Mouse (Mus musculus) brain, adult 10 weeks (tissue): ENCODE measurements around the gene Olfr1122. TPM values are rescaled to one million over a fixed set of nuclear protein-coding genes. Genes with fewer than 3 reads are reported as not detected.

ENCODE experiments used
- polyA plus RNA-seq: library from polyadenylated mRNA; stranded (reverse); fragments of 350-450 nt; fragmentation: Illumina TruSeq; extraction: RNeasy Lipid Tissue Mini Kit (QIAGEN cat#74804); gene quantifications from one replicate; pipeline ENCODE4 v1.2.3, GENCODE M21; 2015; ENCODE audit warnings: low read depth, low replicate concordance

Gene Olfr1122
- not detected for polyA plus RNA-seq

GRCm38 (mm10) chr2:87385549-87385948, at the start of gene Olfr1122:
Gene Olfr1122, plus strand, starts transcription at chr2:87385849.

GRCm38 (mm10) chr2:87354515-87354914, 31.1 kb upstream of the Olfr1122 start, which contains the start of gene Olfr1120:
Gene Olfr1120, plus strand, starts transcription at chr2:87354815.

GRCm38 (mm10) chr2:87369595-87369994, 16.1 kb upstream of the Olfr1122 start, which contains the start of gene Olfr1121:
Gene Olfr1121, plus strand, starts transcription at chr2:87369895.

GRCm38 (mm10) chr2:87416335-87416734, 30.7 kb downstream of the Olfr1122 start, which contains the start of gene Olfr1123:
Gene Olfr1123, plus strand, starts transcription at chr2:87416635.

GRCm38 (mm10) chr2:87429975-87430374, 44.3 kb downstream of the Olfr1122 start, which contains the start of gene Olfr1124:
Gene Olfr1124, plus strand, starts transcription at chr2:87430275.

Other genes starting within 250 kb of the Olfr1122 start
- not detected for gene Olfr1110, start 245.5 kb upstream of the Olfr1122 start, polyA plus RNA-seq
- gene Olfr1111, start 233.2 kb upstream of the Olfr1122 start, polyA plus RNA-seq, result not detected
- gene Olfr1112, start 198.1 kb upstream of the Olfr1122 start, polyA plus RNA-seq, result not detected
- not detected for gene Olfr1113, start 176.9 kb upstream of the Olfr1122 start, polyA plus RNA-seq
- gene Olfr1115, start 137.8 kb upstream of the Olfr1122 start, polyA plus RNA-seq, result not detected
- gene Olfr1116, start 118.3 kb upstream of the Olfr1122 start, polyA plus RNA-seq, result not detected
- gene Olfr1118, start 78.3 kb upstream of the Olfr1122 start, polyA plus RNA-seq, result not detected
- not detected for gene Olfr1120, start 31.0 kb upstream of the Olfr1122 start, polyA plus RNA-seq
- not detected for gene Olfr1121, start 16.0 kb upstream of the Olfr1122 start, polyA plus RNA-seq
- not detected for gene Olfr1123, start 30.8 kb downstream of the Olfr1122 start, polyA plus RNA-seq
- gene Olfr1124, start 44.4 kb downstream of the Olfr1122 start, polyA plus RNA-seq, result not detected
- gene Olfr1126, start 68.1 kb downstream of the Olfr1122 start, polyA plus RNA-seq, result not detected
- gene Pramel7, start 111.2 kb downstream of the Olfr1122 start, polyA plus RNA-seq, result not detected
- gene Pramel6, start 120.7 kb downstream of the Olfr1122 start, polyA plus RNA-seq, result not detected
- gene Olfr153, start 145.9 kb downstream of the Olfr1122 start, polyA plus RNA-seq, result not detected
- gene Olfr1128, start 159.7 kb downstream of the Olfr1122 start, polyA plus RNA-seq, result not detected
- not detected for gene Olfr1129, start 188.1 kb downstream of the Olfr1122 start, polyA plus RNA-seq
- gene Olfr1130, start 220.4 kb downstream of the Olfr1122 start, polyA plus RNA-seq, result not detected
- not detected for gene Olfr1131, start 241.3 kb downstream of the Olfr1122 start, polyA plus RNA-seq